Mouse (Mus musculus): ENCODE measurements around the gene Gria1. TPM values are rescaled to one million over a fixed set of nuclear protein-coding genes. Genes with fewer than 3 reads are reported as not detected.

The Gria1 gene
- total and polyA plus RNA-seq, 2 experiments from 2014 or later, result 2.1 to 5.6 TPM

- Histone ChIP-seq H3K9me3 (replicated peaks; ENCODE audit: control insufficient read depth, low read length) (no peaks in the 10 kb centered on the region), H3K4me2 (ENCODE audit: low read depth, low read length) (no peak overlapping the region), H3K27me3 (ENCODE audit: control insufficient read depth, insufficient read depth, low read length) (no peaks in the 10 kb centered on the region), H3K4me3 (ENCODE audit: low read depth, low read length) (no peak overlapping the region), H3K9ac (replicated peaks; ENCODE audit: low read depth, low read length) (no peak overlapping the region), H3K27ac (ENCODE audit: low read depth) (no peak overlapping the region), H3K36me3 (replicated peaks; ENCODE audit: control insufficient read depth, insufficient read depth, low read length) (no peaks in the 10 kb centered on the region), H3K4me1 (ENCODE audit: control insufficient read depth, insufficient read depth) (no peaks in the 10 kb centered on the region)
- DNase-seq (ENCODE audit: low spot score) (no peak), ATAC-seq (ENCODE audit: insufficient read depth, low read depth) (no peak)
- 81% methylated on average over 3 of the region's 3 CpGs for WGBS
- TF ChIP-seq EP300 (IDR thresholded peaks at IDR 0.05; ENCODE audit: low read depth), result no peak
- no peak for TF ChIP-seq CTCF (IDR thresholded peaks at IDR 0.05; ENCODE audit: low read depth)
Measured at GRCm38 (mm10) chr11:57317063-57317462, 305.9 kb downstream of the Gria1 start.

DNA sequence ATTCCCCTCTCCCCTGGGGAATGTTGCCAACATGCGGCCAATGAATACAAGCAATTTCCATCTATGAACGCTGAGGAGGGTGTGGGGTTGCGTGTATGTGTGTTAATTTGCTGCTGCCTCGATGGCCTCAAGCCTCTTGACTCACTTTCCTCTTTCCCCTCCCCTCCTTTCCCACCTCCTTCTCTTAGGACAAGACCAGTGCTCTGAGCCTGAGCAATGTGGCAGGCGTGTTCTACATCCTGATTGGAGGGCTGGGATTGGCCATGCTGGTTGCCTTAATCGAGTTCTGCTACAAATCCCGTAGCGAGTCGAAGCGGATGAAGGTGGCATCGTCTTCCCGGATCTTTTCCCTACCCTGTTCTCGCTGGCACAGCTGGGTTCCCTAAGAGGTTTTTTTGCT is 306.3 kb downstream of the Gria1 start:
- H3K4me2 ChIP-seq (ENCODE audit: low read depth, low read length), result no peak overlapping the region
- H3K27ac ChIP-seq (ENCODE audit: low read depth), result no peak overlapping the region
- H3K27me3 ChIP-seq (ENCODE audit: control insufficient read depth, insufficient read depth, low read length), result no peaks in the 10 kb centered on the region
- no peaks in the 10 kb centered on the region for H3K4me1 ChIP-seq (ENCODE audit: control insufficient read depth, insufficient read depth)
- ATAC-seq (ENCODE audit: insufficient read depth, low read depth), result no peak
- H3K9ac ChIP-seq (replicated peaks; ENCODE audit: low read depth, low read length), result no peak overlapping the region
- DNase-seq (ENCODE audit: low spot score), result no peak
- H3K9me3 ChIP-seq (replicated peaks; ENCODE audit: control insufficient read depth, low read length), result no peaks in the 10 kb centered on the region
- 79% methylated on average over 13 of the region's 13 CpGs for WGBS
- no peak overlapping the region for H3K4me3 ChIP-seq (ENCODE audit: low read depth, low read length)
- TF ChIP-seq EP300 (IDR thresholded peaks at IDR 0.05; ENCODE audit: low read depth) (no peak), CTCF (IDR thresholded peaks at IDR 0.05; ENCODE audit: low read depth) (no peak)
- H3K36me3 ChIP-seq (replicated peaks; ENCODE audit: control insufficient read depth, insufficient read depth, low read length), result no peaks in the 10 kb centered on the region

DNA sequence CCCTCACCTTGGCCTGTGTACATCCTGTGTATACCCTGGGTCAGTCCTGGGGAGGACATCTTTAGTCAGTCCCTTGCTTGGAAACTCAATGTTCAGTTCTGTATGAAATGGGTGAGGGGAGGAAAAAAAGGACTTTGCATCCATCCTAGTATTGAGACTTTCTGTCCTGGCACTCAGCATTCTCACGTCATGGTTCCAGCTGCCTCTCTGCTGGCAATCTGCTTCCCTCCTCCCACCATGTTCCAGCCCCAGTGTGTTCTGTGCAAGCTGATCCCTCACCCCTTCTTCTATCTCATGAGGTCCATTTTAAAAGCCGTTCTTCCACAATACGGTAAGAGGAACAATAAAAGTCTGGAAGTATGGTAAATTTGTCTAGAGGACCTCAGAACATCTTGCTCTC is 308.2 kb downstream of the Gria1 start:
- Histone ChIP-seq H3K27me3 (ENCODE audit: control insufficient read depth, insufficient read depth, low read length) (no peaks in the 10 kb centered on the region), H3K9me3 (replicated peaks; ENCODE audit: control insufficient read depth, low read length) (no peaks in the 10 kb centered on the region), H3K36me3 (replicated peaks; ENCODE audit: control insufficient read depth, insufficient read depth, low read length) (no peaks in the 10 kb centered on the region), H3K9ac (replicated peaks; ENCODE audit: low read depth, low read length) (no peak overlapping the region), H3K4me2 (ENCODE audit: low read depth, low read length) (no peak overlapping the region), H3K4me3 (ENCODE audit: low read depth, low read length) (no peak overlapping the region), H3K27ac (ENCODE audit: low read depth) (no peak overlapping the region), H3K4me1 (ENCODE audit: control insufficient read depth, insufficient read depth) (no peaks in the 10 kb centered on the region)
- TF ChIP-seq EP300 (IDR thresholded peaks at IDR 0.05; ENCODE audit: low read depth), result no peak
- TF ChIP-seq CTCF (IDR thresholded peaks at IDR 0.05; ENCODE audit: low read depth), result no peak
- DNase-seq (ENCODE audit: low spot score) (no peak), ATAC-seq (ENCODE audit: insufficient read depth, low read depth) (no peak)
- 82% methylated on average over 3 of the region's 3 CpGs for WGBS

GRCm38 (mm10) chr11:57324099-57324498 is 312.9 kb downstream of the Gria1 start:
- no peak overlapping the region for H3K9ac ChIP-seq (replicated peaks; ENCODE audit: low read depth, low read length)
- H3K4me1 ChIP-seq (ENCODE audit: control insufficient read depth, insufficient read depth), result no peaks in the 10 kb centered on the region
- TF ChIP-seq EP300 (IDR thresholded peaks at IDR 0.05; ENCODE audit: low read depth) (no peak), CTCF (IDR thresholded peaks at IDR 0.05; ENCODE audit: low read depth) (no peak)
- no peak overlapping the region for H3K4me2 ChIP-seq (ENCODE audit: low read depth, low read length)
- H3K4me3 ChIP-seq (ENCODE audit: low read depth, low read length), result no peak overlapping the region
- H3K27ac ChIP-seq (ENCODE audit: low read depth), result no peak overlapping the region
- DNase-seq (ENCODE audit: low spot score) (no peak), ATAC-seq (ENCODE audit: insufficient read depth, low read depth) (no peak)
- H3K36me3 ChIP-seq (replicated peaks; ENCODE audit: control insufficient read depth, insufficient read depth, low read length), result no peaks in the 10 kb centered on the region
- WGBS, result 73% methylated on average over 4 of the region's 4 CpGs
- no peaks in the 10 kb centered on the region for H3K27me3 ChIP-seq (ENCODE audit: control insufficient read depth, insufficient read depth, low read length)
- no peaks in the 10 kb centered on the region for H3K9me3 ChIP-seq (replicated peaks; ENCODE audit: control insufficient read depth, low read length)

All from heart, postnatal 0 days (tissue).